Mouse (Mus musculus) kidney, adult 9 months (tissue): ENCODE results near the gene Isg20l2.

Source experiments
- DNase-seq: peaks from one replicate; pipeline ENCODE4 v3.0.0; 2022

Gene Isg20l2

GRCm38 (mm10) chr3:87913891-87914290, 16.2 kb upstream of the Isg20l2 start:
- DNase-seq, result no peak

GRCm38 (mm10) chr3:87916990-87917389, 13.1 kb upstream of the Isg20l2 start:
- no peak for DNase-seq

- DNase-seq, result peak; percentile 13
Measured at GRCm38 (mm10) chr3:87918551-87918950, 11.6 kb upstream of the Isg20l2 start.

GRCm38 (mm10) chr3:87919336-87920108, 10.6 kb upstream of the Isg20l2 start, which contains the start of gene Mrpl24:
TSS of gene Mrpl24 (plus strand) at chr3:87919506.
- peak; percentile 95 for DNase-seq

- no peak for DNase-seq
Measured at GRCm38 (mm10) chr3:87920270-87920943, 9.7 kb upstream of the Isg20l2 start.

- DNase-seq, result peak; percentile 8
Measured at GRCm38 (mm10) chr3:87924996-87925395, 5.1 kb upstream of the Isg20l2 start.

GRCm38 (mm10) chr3:87927452-87927851, 2.7 kb upstream of the Isg20l2 start:
- no peak for DNase-seq

GRCm38 (mm10) chr3:87929341-87930077, 605 bp upstream of the Isg20l2 start:
- DNase-seq, result peak; percentile 12

GRCm38 (mm10) chr3:87934026-87934425, 3.9 kb downstream of the Isg20l2 start:
- DNase-seq, result peak; percentile 78

- peak; percentile 17 for DNase-seq
Measured at GRCm38 (mm10) chr3:87934501-87934900, 4.4 kb downstream of the Isg20l2 start.

GRCm38 (mm10) chr3:87935201-87935600, 5.1 kb downstream of the Isg20l2 start:
- DNase-seq, result peak; percentile 78

GRCm38 (mm10) chr3:87935776-87936175, 5.7 kb downstream of the Isg20l2 start:
- DNase-seq, result peak; percentile 77

GRCm38 (mm10) chr3:87940611-87941010, 10.5 kb downstream of the Isg20l2 start:
- DNase-seq, result no peak

- no peak for DNase-seq
Measured at GRCm38 (mm10) chr3:87942471-87942870, 12.4 kb downstream of the Isg20l2 start.

GRCm38 (mm10) chr3:87943586-87943985, 13.5 kb downstream of the Isg20l2 start:
- DNase-seq, result no peak

- DNase-seq, result no peak
Measured at GRCm38 (mm10) chr3:87944838-87945600, 14.9 kb downstream of the Isg20l2 start.

- no peak for DNase-seq
Measured at GRCm38 (mm10) chr3:87945781-87946540, 15.8 kb downstream of the Isg20l2 start.

GRCm38 (mm10) chr3:87946541-87946860, 16.4 kb downstream of the Isg20l2 start:
- no peak for DNase-seq

GRCm38 (mm10) chr3:87947056-87947810, 17.1 kb downstream of the Isg20l2 start:
- DNase-seq, result no peak

- no peak for DNase-seq
Measured at GRCm38 (mm10) chr3:87947811-87948199, 17.7 kb downstream of the Isg20l2 start.
